Mouse (Mus musculus): ENCODE data around the gene Cwf19l1. TPM values are rescaled to one million over a fixed set of nuclear protein-coding genes. Genes with fewer than 3 reads are reported as not detected.

Cwf19l1 gene
- polyA plus RNA-seq, 2 experiments = 25.2 to 29.6 TPM

- peak; percentile 97 for ATAC-seq (ENCODE audit: low FRiP score, low read depth)
- peaks cover 21% of the 10 kb centered on the region for H3K36me3 ChIP-seq (ENCODE audit: control insufficient read depth, insufficient read depth, low read length)
- peak within 1 kb of the TSS; percentile 90 for H3K4me3 ChIP-seq (replicated peaks; ENCODE audit: low read length)
- peak within 1 kb of the TSS; percentile 94 for H3K9ac ChIP-seq (ENCODE audit: low read depth, low read length, severe bottlenecking)
- H3K4me2 ChIP-seq (replicated peaks; ENCODE audit: low read depth, low read length, severe bottlenecking) = peak within 1 kb of the TSS; percentile 89
- no peaks in the 10 kb centered on the region for H3K27me3 ChIP-seq (ENCODE audit: control insufficient read depth, insufficient read depth, low read length)
- 1% methylated on average over 62 of the region's 67 CpGs for WGBS
- DNase-seq (ENCODE audit: low spot score) = peak; percentile 96
- TF ChIP-seq POLR2A (IDR thresholded peaks at IDR 0.05; ENCODE audit: borderline replicate concordance, extremely low read depth, insufficient read depth, insufficient read length) = peak; percentile 62; the same call in 1 of the 2 replicates
- H3K9me3 ChIP-seq (ENCODE audit: control insufficient read depth, low read length) = no peaks in the 10 kb centered on the region
- H3K27ac ChIP-seq (replicated peaks; ENCODE audit: low read depth, low read length) = peak within 1 kb of the TSS; percentile 39; the same call in 1 of the 2 replicates
- H3K4me1 ChIP-seq (ENCODE audit: control insufficient read depth, insufficient read depth, low read length) = peaks cover 10% of the 10 kb centered on the region
Measured at GRCm38 (mm10) chr19:44106831-44107660, 28.6 kb downstream of the Cwf19l1 start, which contains the start of gene Chuk. Gene Chuk, minus strand, starts transcription at chr19:44107480.

DNA sequence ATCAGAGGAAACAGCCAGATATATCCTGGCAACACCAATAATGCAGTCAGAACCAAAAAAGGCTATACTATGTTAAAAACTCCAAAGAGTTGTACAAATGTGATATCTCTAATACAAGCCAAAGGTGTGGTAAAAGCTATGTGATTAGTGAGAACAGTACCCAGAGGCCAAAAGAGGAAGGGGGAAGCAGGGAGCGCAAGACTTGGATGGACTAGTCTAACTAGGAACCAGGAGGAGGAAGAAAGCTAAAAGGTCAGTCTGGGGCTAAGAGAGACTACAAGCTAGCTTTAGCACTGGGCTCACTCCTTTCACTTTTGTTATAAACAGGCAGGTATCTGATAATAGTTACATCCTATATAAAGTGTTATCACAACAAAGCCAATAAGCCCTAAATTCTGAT, 31.3 kb downstream of the Cwf19l1 start:
- H3K36me3 ChIP-seq (ENCODE audit: control insufficient read depth, insufficient read depth, low read length) = peaks cover 26% of the 10 kb centered on the region
- no peak overlapping the region for H3K9ac ChIP-seq (ENCODE audit: low read depth, low read length, severe bottlenecking)
- H3K4me2 ChIP-seq (replicated peaks; ENCODE audit: low read depth, low read length, severe bottlenecking) = no peak overlapping the region
- H3K9me3 ChIP-seq (ENCODE audit: control insufficient read depth, low read length) = no peaks in the 10 kb centered on the region
- DNase-seq (ENCODE audit: low spot score) (no peak), ATAC-seq (ENCODE audit: low FRiP score, low read depth) (no peak)
- no peak overlapping the region for H3K4me3 ChIP-seq (replicated peaks; ENCODE audit: low read length)
- H3K27ac ChIP-seq (replicated peaks; ENCODE audit: low read depth, low read length) = no peak overlapping the region
- peaks cover 10% of the 10 kb centered on the region for H3K4me1 ChIP-seq (ENCODE audit: control insufficient read depth, insufficient read depth, low read length)
- no peaks in the 10 kb centered on the region for H3K27me3 ChIP-seq (ENCODE audit: control insufficient read depth, insufficient read depth, low read length)
- WGBS = 88% methylated on average over 1 of the region's 1 CpGs
- TF ChIP-seq POLR2A (IDR thresholded peaks at IDR 0.05; ENCODE audit: borderline replicate concordance, extremely low read depth, insufficient read depth, insufficient read length) = no peak

- no peak for TF ChIP-seq POLR2A (IDR thresholded peaks at IDR 0.05; ENCODE audit: borderline replicate concordance, extremely low read depth, insufficient read depth, insufficient read length)
- no peak overlapping the region for H3K4me2 ChIP-seq (replicated peaks; ENCODE audit: low read depth, low read length, severe bottlenecking)
- no peak overlapping the region for H3K4me3 ChIP-seq (replicated peaks; ENCODE audit: low read length)
- WGBS = 89% methylated on average over 3 of the region's 3 CpGs
- no peak overlapping the region for H3K27ac ChIP-seq (replicated peaks; ENCODE audit: low read depth, low read length)
- no peak overlapping the region for H3K9ac ChIP-seq (ENCODE audit: low read depth, low read length, severe bottlenecking)
- H3K9me3 ChIP-seq (ENCODE audit: control insufficient read depth, low read length) = no peaks in the 10 kb centered on the region
- peaks cover 27% of the 10 kb centered on the region for H3K36me3 ChIP-seq (ENCODE audit: control insufficient read depth, insufficient read depth, low read length)
- no peak for DNase-seq (ENCODE audit: low spot score)
- no peak for ATAC-seq (ENCODE audit: low FRiP score, low read depth)
- no peaks in the 10 kb centered on the region for H3K27me3 ChIP-seq (ENCODE audit: control insufficient read depth, insufficient read depth, low read length)
- H3K4me1 ChIP-seq (ENCODE audit: control insufficient read depth, insufficient read depth, low read length) = peaks cover 8% of the 10 kb centered on the region
Measured at GRCm38 (mm10) chr19:44103001-44103400, 32.7 kb downstream of the Cwf19l1 start.

GRCm38 (mm10) chr19:44100840-44101239, 34.8 kb downstream of the Cwf19l1 start:
- no peak overlapping the region for H3K27ac ChIP-seq (replicated peaks; ENCODE audit: low read depth, low read length)
- ATAC-seq (ENCODE audit: low FRiP score, low read depth) = no peak
- 0 out of 2 replicates have a peak, but pooled peaks cover under 1% of the 10 kb centered on the region for H3K9me3 ChIP-seq (ENCODE audit: control insufficient read depth, low read length)
- H3K36me3 ChIP-seq (ENCODE audit: control insufficient read depth, insufficient read depth, low read length) = peaks cover 46% of the 10 kb centered on the region
- no peaks in the 10 kb centered on the region for H3K4me1 ChIP-seq (ENCODE audit: control insufficient read depth, insufficient read depth, low read length)
- no peaks in the 10 kb centered on the region for H3K27me3 ChIP-seq (ENCODE audit: control insufficient read depth, insufficient read depth, low read length)
- no peak for TF ChIP-seq POLR2A (IDR thresholded peaks at IDR 0.05; ENCODE audit: borderline replicate concordance, extremely low read depth, insufficient read depth, insufficient read length)
- H3K4me2 ChIP-seq (replicated peaks; ENCODE audit: low read depth, low read length, severe bottlenecking) = no peak overlapping the region
- DNase-seq (ENCODE audit: low spot score) = no peak
- no peak overlapping the region for H3K9ac ChIP-seq (ENCODE audit: low read depth, low read length, severe bottlenecking)
- H3K4me3 ChIP-seq (replicated peaks; ENCODE audit: low read length) = no peak overlapping the region

DNA sequence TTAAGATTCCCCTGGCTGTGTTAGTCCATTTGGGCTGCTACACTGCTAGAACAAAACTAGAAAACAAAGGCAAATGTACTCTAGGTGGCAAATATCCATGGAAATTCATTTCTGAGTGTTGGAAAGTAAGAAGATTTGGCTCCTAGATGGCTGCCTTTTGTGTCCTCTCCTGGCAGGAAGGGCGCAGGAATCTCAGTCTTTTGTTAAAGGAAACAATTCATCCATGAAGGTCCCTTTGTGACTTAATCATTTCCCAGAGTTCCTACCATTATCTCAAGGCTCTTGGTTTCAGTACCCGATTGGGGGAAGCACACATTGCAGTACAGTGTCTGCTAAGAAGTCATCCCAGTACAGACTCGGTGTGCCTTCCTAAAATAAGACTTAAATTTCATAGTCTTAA, 49.4 kb downstream of the Cwf19l1 start:
- ATAC-seq (ENCODE audit: low FRiP score, low read depth) (no peak), DNase-seq (ENCODE audit: low spot score) (no peak)
- Histone ChIP-seq H3K4me2 (replicated peaks; ENCODE audit: low read depth, low read length, severe bottlenecking) (no peak overlapping the region), H3K27ac (replicated peaks; ENCODE audit: low read depth, low read length) (no peak overlapping the region), H3K4me3 (replicated peaks; ENCODE audit: low read length) (no peak overlapping the region), H3K9ac (ENCODE audit: low read depth, low read length, severe bottlenecking) (no peak overlapping the region), H3K27me3 (ENCODE audit: control insufficient read depth, insufficient read depth, low read length) (no peaks in the 10 kb centered on the region), H3K36me3 (ENCODE audit: control insufficient read depth, insufficient read depth, low read length) (peaks cover 61% of the 10 kb centered on the region), H3K9me3 (ENCODE audit: control insufficient read depth, low read length) (no peaks in the 10 kb centered on the region), H3K4me1 (ENCODE audit: control insufficient read depth, insufficient read depth, low read length) (no peaks in the 10 kb centered on the region)
- no peak for TF ChIP-seq POLR2A (IDR thresholded peaks at IDR 0.05; ENCODE audit: borderline replicate concordance, extremely low read depth, insufficient read depth, insufficient read length)
- 93% methylated on average over 3 of the region's 3 CpGs for WGBS
